Mouse (Mus musculus) bone marrow, adult 2 months (tissue): ENCODE data around the gene Krt88. TPM values are rescaled to one million over a fixed set of nuclear protein-coding genes. Genes with fewer than 3 reads are reported as not detected.

Source experiments
- H3K27ac ChIP-seq: fragments of 200-500 bp; 2 replicates; pipeline ENCODE4 v1.5.1; 2012; ENCODE audit warnings: low read depth, mild to moderate bottlenecking, control low read depth, inconsistent platforms, low read length; ENCODE audit not compliant: control insufficient read depth, poor library complexity, insufficient read depth
- H3K4me1 ChIP-seq: fragments of 200-500 bp; 2 replicates; pipeline ENCODE4 v1.6.1; 2011; ENCODE audit warnings: low read length; ENCODE audit not compliant: control insufficient read depth, insufficient read depth
- H3K4me3 ChIP-seq: fragments of 200-500 bp; replicated peaks from 2 replicates; pipeline ENCODE3; 2011; ENCODE audit warnings: mild to moderate bottlenecking, low read depth, low read length, control low read depth; ENCODE audit not compliant: control insufficient read depth
- CTCF ChIP-seq: fragments of 200-500 bp; IDR thresholded peaks from 2 replicates; pipeline ENCODE4 v1.5.1; 2011; ENCODE audit warnings: low read length, control low read depth; ENCODE audit not compliant: control insufficient read depth, insufficient read depth
- POLR2A ChIP-seq: fragments of 200-500 bp; IDR thresholded peaks from 2 replicates; pipeline ENCODE4 v1.6.1; 2011; ENCODE audit warnings: low read depth, mild to moderate bottlenecking, control low read depth, low read length, borderline replicate concordance; ENCODE audit not compliant: control insufficient read depth
- WGBS: fragments of 180-500 bp; shearing (Covaris S2); methylation state at CpG from one replicate; pipeline ENCODE4 v1.1.7; 2018; 5-methylcytosine and 5-hydroxymethylcytosine counted together
- polyA plus RNA-seq: library from polyadenylated mRNA; stranded (reverse); fragments of >200 nt; gene quantifications from 2 replicates; pipeline ENCODE4 v1.2.4, GENCODE M21; 2011; ENCODE audit warnings: low replicate concordance; ENCODE audit not compliant: missing spikeins, insufficient read depth, insufficient read length

Gene Krt88
- not detected in 2 replicates for polyA plus RNA-seq

DNA sequence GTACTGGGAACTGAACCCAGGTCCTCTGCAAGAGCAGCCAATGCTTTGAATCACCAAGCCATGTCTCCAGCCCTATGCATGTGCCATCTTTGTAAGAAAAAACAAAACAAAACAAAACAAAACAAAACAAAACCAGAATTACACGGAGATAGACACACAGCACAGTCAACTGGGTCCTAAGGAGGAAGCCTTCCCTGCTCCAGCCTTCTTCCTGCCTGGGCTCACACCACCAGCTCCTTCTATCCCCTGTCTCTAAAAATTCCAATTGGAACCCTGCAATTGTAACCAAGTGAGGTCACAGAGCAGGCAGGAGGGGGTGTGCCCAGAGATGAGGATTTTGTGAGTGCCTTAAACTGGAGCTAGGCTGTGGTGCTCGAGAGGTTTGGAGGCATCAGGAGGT is at the start of gene Krt88:
Gene Krt88, plus strand, starts transcription at position 301 of the 400 bp plus-strand sequence.
- TF ChIP-seq CTCF (no peak), POLR2A (no peak)
- Histone ChIP-seq H3K4me1 (no peaks in the 10 kb centered on the region), H3K27ac (no peak within 1 kb of the TSS), H3K4me3 (no peak within 1 kb of the TSS)
- 62% methylated on average over 2 of the region's 2 CpGs for WGBS

- TF ChIP-seq POLR2A (no peak), CTCF (no peak)
- 56% methylated on average over 8 of the region's 8 CpGs for WGBS
- Histone ChIP-seq H3K27ac (no peak overlapping the region), H3K4me3 (no peak overlapping the region), H3K4me1 (no peaks in the 10 kb centered on the region)
Measured at GRCm38 (mm10) chr15:101398269-101398668, 49.3 kb upstream of the Krt88 start.

- Histone ChIP-seq H3K4me1 (no peaks in the 10 kb centered on the region; the same call in 1 of the 2 replicates), H3K4me3 (no peak within 1 kb of the TSS), H3K27ac (no peak within 1 kb of the TSS)
- 8% methylated on average over 2 of the region's 2 CpGs for WGBS
- no peak for TF ChIP-seq CTCF
- no peak for TF ChIP-seq POLR2A
Measured at GRCm38 (mm10) chr15:101410775-101411174, 36.8 kb upstream of the Krt88 start, which contains the start of gene Krt7. Gene Krt7 (plus strand): TSS chr15:101411043.

DNA sequence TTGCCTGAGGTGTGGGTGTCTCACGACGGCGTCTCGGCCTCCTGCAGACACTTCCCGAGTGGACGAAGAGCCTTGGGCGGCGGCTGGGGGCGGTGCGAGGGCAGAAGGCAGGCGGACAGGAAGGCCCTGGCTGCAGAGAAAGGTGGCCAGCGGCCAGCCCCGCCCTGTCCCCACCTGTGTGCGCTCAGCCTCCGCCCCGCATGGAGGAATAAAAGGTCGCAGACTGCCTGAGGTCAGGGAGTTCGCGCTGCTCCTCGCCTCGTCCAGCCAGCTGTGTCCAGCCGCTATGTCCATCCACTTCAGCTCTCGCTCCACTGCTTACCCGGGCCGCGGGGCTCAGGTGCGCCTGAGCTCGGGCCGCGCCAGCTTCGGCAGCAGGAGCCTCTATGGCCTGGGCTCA is 35.4 kb upstream of the Krt88 start:
- WGBS = 91% methylated on average over 31 of the region's 31 CpGs
- no peaks in the 10 kb centered on the region; the same call in 1 of the 2 replicates for H3K4me1 ChIP-seq
- TF ChIP-seq CTCF (no peak), POLR2A (no peak)
- H3K4me3 ChIP-seq = no peak overlapping the region
- no peak overlapping the region for H3K27ac ChIP-seq

DNA sequence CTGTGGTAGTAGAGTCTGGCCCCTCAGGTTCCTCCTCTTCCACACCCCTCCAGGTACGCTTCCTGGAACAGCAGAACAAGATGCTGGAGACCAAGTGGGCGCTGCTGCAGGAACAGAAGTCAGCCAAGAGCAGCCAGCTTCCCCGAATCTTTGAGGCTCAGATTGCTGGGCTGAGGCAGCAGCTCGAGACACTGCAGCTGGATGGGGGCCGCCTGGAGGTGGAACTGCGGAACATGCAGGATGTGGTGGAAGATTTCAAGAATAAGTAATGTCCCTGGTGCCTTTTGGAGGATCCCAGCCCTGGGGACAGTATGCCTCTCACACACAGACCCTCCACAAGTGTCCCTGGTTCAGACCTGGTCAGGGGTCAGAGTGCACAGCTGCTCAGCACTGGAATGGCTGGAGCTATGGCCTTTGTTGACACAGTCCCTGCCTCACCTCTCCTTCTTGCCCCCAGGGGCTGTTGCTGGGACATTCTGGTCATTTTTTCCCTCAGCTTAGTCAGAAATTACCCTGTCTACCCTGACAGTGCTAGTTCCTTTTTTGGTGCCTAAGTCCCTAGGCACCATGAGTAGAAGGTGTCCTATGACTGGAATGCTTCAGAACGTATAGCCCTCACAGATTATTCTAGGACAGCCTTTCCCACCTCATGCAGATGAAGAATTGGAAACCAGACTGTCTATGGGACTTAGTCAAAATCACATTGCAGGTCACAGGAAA is 33.5 kb upstream of the Krt88 start:
- H3K4me3 ChIP-seq = no peak overlapping the region
- no peak overlapping the region for H3K27ac ChIP-seq
- TF ChIP-seq POLR2A (no peak), CTCF (no peak)
- 50% methylated on average over 7 of the region's 7 CpGs for WGBS
- no peaks in the 10 kb centered on the region; the same call in 1 of the 2 replicates for H3K4me1 ChIP-seq

DNA sequence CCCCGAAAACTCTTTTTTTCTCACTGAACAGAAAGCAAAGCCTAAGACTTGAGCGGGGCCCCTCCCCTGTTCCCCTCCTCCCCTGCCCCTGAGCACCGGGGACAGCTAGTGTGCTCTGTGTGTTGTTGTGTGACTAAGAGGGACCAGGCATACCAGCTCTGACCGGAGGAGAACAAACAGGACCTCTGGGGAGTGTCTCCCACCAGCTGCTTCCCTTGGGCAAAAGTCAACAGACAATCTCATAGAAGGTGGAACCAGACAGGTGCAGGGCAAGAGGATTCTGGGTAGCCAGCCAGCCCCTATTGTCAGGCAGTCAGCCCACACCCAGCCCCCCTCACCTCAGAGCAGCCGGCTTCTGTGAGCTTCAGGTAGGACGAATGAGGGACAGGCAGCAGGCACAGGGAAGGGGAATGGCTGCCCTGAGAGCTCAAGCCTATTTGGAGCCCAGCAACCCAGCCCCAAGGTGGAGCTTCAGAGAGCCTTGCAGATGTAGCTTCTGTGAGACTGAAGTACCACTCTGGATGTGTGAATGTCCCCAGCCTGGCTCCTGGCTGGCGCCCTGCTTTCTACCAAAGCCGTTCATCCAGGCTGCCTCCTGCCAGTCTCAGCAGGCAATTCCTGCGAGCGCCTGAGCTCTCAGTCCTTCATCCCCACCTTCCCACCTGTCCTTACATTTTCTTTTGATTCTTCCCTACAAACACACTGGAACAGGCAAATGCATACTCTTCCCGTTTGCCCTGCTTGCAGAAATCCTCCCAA is 32.6 kb upstream of the Krt88 start:
- no peak for TF ChIP-seq POLR2A
- no peak for TF ChIP-seq CTCF
- H3K27ac ChIP-seq = no peak overlapping the region
- H3K4me3 ChIP-seq = no peak overlapping the region
- WGBS = 65% methylated on average over 11 of the region's 11 CpGs
- no peaks in the 10 kb centered on the region; the same call in 1 of the 2 replicates for H3K4me1 ChIP-seq

DNA sequence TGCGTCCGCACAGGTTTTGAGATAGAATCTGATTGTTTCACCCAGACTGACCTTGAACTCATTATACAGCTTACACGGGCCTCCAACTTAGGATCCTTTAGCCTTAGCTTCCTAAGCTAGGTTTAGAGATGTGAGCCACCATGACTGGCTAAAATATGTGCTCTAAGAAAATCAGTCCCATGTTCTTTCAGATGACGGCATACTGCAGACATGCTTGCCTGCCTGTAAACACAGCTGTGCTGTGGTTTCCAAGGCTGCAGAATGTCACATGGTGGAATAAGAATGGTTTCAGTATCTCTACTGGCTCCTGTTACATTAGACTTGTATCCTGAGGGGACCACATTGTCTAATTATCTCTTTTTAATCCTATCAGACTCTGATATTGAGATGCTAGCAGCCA is 28.6 kb upstream of the Krt88 start:
- Histone ChIP-seq H3K27ac (no peak overlapping the region), H3K4me1 (no peaks in the 10 kb centered on the region), H3K4me3 (no peak overlapping the region)
- WGBS = 79% methylated on average over 4 of the region's 4 CpGs
- TF ChIP-seq CTCF (no peak), POLR2A (no peak)

- no peak overlapping the region for H3K4me3 ChIP-seq
- no peaks in the 10 kb centered on the region for H3K4me1 ChIP-seq
- TF ChIP-seq CTCF (no peak), POLR2A (no peak)
- 71% methylated on average over 6 of the region's 6 CpGs for WGBS
- H3K27ac ChIP-seq = no peak overlapping the region
Measured at GRCm38 (mm10) chr15:101420903-101421302, 26.6 kb upstream of the Krt88 start.

DNA sequence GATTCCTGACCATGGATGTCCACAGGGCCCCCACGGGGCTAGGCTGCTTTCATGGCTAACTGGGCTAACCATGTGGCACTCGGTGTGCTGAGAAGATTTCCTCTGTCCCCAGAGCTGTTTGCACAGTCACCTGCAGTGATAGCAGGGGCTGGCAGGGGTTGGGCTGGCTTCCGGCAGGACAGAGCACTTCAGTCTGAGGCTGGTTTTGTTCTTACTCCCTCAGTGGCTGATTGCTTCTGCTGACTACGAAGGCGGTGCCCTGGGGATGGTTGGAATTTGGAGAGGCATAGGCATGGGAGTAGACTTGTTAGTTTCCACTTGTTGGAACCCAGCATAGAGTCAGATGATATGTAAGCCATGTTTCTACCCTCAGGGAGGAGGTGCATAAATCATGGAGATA is 22.6 kb upstream of the Krt88 start:
- Histone ChIP-seq H3K4me3 (no peak overlapping the region), H3K4me1 (no peaks in the 10 kb centered on the region), H3K27ac (no peak overlapping the region)
- no peak for TF ChIP-seq POLR2A
- TF ChIP-seq CTCF = no peak
- 25% methylated on average over 5 of the region's 5 CpGs for WGBS
